Mouse (Mus musculus) stomach, postnatal 0 days (tissue): ENCODE results near the gene Ubiad1. TPM values are rescaled to one million over a fixed set of nuclear protein-coding genes. Genes with fewer than 3 reads are reported as not detected.

Experiments used
- ATAC-seq: fragments of 200-750 bp; cut with Nextera tagmentation; 2 replicates; pipeline ENCODE4 v1.8.0; 2017; ENCODE audit not compliant: low FRiP score, low TSS enrichment
- DNase-seq: peaks from one replicate; pipeline ENCODE4 v3.0.0-alpha.2; 2016; ENCODE audit warnings: low spot score
- H3K27ac ChIP-seq: fragments of 300-500 bp; sonication (generic); replicated peaks from 2 replicates; pipeline ENCODE4 v1.5.1; 2014; ENCODE audit warnings: mild to moderate bottlenecking, control low read depth
- H3K27me3 ChIP-seq: fragments of 300-500 bp; sonication (generic); 2 replicates; pipeline ENCODE4 v1.6.1; 2014; ENCODE audit warnings: low read length; ENCODE audit not compliant: control insufficient read depth, insufficient read depth
- H3K36me3 ChIP-seq: fragments of 300-500 bp; sonication (generic); 2 replicates; pipeline ENCODE4 v1.6.1; 2014; ENCODE audit warnings: low read length, mixed read lengths; ENCODE audit not compliant: control insufficient read depth, insufficient read depth
- H3K4me1 ChIP-seq: fragments of 300-500 bp; sonication (generic); replicated peaks from 2 replicates; pipeline ENCODE4 v1.6.1; 2014; ENCODE audit warnings: antibody characterized with exemption; ENCODE audit not compliant: control insufficient read depth, insufficient read depth
- H3K4me2 ChIP-seq: fragments of 300-500 bp; sonication (generic); replicated peaks from 2 replicates; pipeline ENCODE4 v1.6.1; 2014; ENCODE audit warnings: low read depth, mild to moderate bottlenecking, control low read depth, moderate library complexity
- H3K4me3 ChIP-seq: fragments of 300-500 bp; sonication (generic); 2 replicates; pipeline ENCODE4 v1.5.1; 2014; ENCODE audit warnings: low read depth, low read length, control low read depth
- H3K9ac ChIP-seq: fragments of 300-500 bp; sonication (generic); 2 replicates; pipeline ENCODE4 v1.6.1; 2014; ENCODE audit warnings: mild to moderate bottlenecking, low read length, control low read depth, mixed read lengths
- H3K9me3 ChIP-seq: fragments of 300-500 bp; sonication (generic); 2 replicates; pipeline ENCODE4 v1.6.1; 2016; ENCODE audit warnings: low read length; ENCODE audit not compliant: control insufficient read depth
- CTCF ChIP-seq: IDR thresholded peaks from 2 replicates; pipeline ENCODE4 v1.5.1; 2016; ENCODE audit warnings: antibody characterized with exemption, low read depth, mild to moderate bottlenecking, moderate library complexity
- EP300 ChIP-seq: optimal IDR thresholded peaks from 2 replicates; pipeline ENCODE3; 2016; ENCODE audit warnings: antibody characterized with exemption
- WGBS: fragments of 180-500 bp; shearing (Covaris S2); extraction: QIAGEN DNeasy Blood & Tissue Kit; methylation state at CpG from one replicate; pipeline ENCODE4 v1.1.7; 2014; 5-methylcytosine and 5-hydroxymethylcytosine counted together
- polyA plus RNA-seq: library from polyadenylated mRNA; unstranded; fragments of >200 nt; fragmentation: Nextera tagmentation; extraction: Ambion mirVana; gene quantifications from 2 replicates; pipeline ENCODE4 v1.2.1, GENCODE M21; 2015

Ubiad1 gene
- polyA plus RNA-seq, 1 experiment from 2014 or later, result 9.5 TPM

GRCm38 (mm10) chr4:148426950-148427850 is 17.4 kb downstream of the Ubiad1 start:
- Histone ChIP-seq H3K27ac (no peak overlapping the region), H3K9me3 (no peaks in the 10 kb centered on the region), H3K4me3 (no peak overlapping the region), H3K4me1 (no peaks in the 10 kb centered on the region), H3K27me3 (no peaks in the 10 kb centered on the region), H3K9ac (no peak overlapping the region), H3K4me2 (no peak overlapping the region), H3K36me3 (0 out of 2 replicates have a peak, but pooled peaks cover 2% of the 10 kb centered on the region)
- DNase-seq, result no peak
- no peak for ATAC-seq
- WGBS, result 75% methylated on average over 10 of the region's 10 CpGs
- TF ChIP-seq CTCF, result no peak
- TF ChIP-seq EP300, result no peak

GRCm38 (mm10) chr4:148417559-148417958 is 27.0 kb downstream of the Ubiad1 start:
- Histone ChIP-seq H3K4me3 (no peak overlapping the region), H3K9ac (no peak overlapping the region), H3K36me3 (no peaks in the 10 kb centered on the region), H3K4me2 (no peak overlapping the region), H3K4me1 (no peaks in the 10 kb centered on the region), H3K27me3 (no peaks in the 10 kb centered on the region; the same call in 1 of the 2 replicates), H3K9me3 (no peaks in the 10 kb centered on the region), H3K27ac (no peak overlapping the region)
- DNase-seq, result no peak
- TF ChIP-seq EP300 (no peak), CTCF (no peak)
- no peak for ATAC-seq
- WGBS, result 65% methylated on average over 6 of the region's 6 CpGs

- DNase-seq (no peak), ATAC-seq (no peak)
- Histone ChIP-seq H3K36me3 (no peaks in the 10 kb centered on the region), H3K27me3 (no peaks in the 10 kb centered on the region; the same call in 1 of the 2 replicates), H3K9me3 (no peaks in the 10 kb centered on the region), H3K4me3 (no peak overlapping the region), H3K4me1 (no peaks in the 10 kb centered on the region), H3K4me2 (no peak overlapping the region), H3K27ac (no peak overlapping the region), H3K9ac (no peak overlapping the region)
- WGBS, result 38% methylated on average over 11 of the region's 11 CpGs
- TF ChIP-seq EP300 (no peak), CTCF (no peak)
Measured at GRCm38 (mm10) chr4:148417074-148417526, 27.5 kb downstream of the Ubiad1 start.

GRCm38 (mm10) chr4:148415575-148415974 is 29.0 kb downstream of the Ubiad1 start:
- ATAC-seq (no peak), DNase-seq (no peak)
- Histone ChIP-seq H3K9ac (no peak overlapping the region), H3K27ac (no peak overlapping the region), H3K4me2 (no peak overlapping the region), H3K36me3 (no peaks in the 10 kb centered on the region), H3K4me1 (no peaks in the 10 kb centered on the region), H3K9me3 (no peaks in the 10 kb centered on the region), H3K27me3 (no peaks in the 10 kb centered on the region; the same call in 1 of the 2 replicates), H3K4me3 (no peak overlapping the region)
- WGBS, result 8% methylated on average over 16 of the region's 16 CpGs
- no peak for TF ChIP-seq CTCF
- no peak for TF ChIP-seq EP300

- WGBS, result 64% methylated on average over 10 of the region's 10 CpGs
- DNase-seq, result no peak
- H3K4me3 ChIP-seq, result no peak overlapping the region
- no peaks in the 10 kb centered on the region for H3K4me1 ChIP-seq
- H3K4me2 ChIP-seq, result no peak overlapping the region
- TF ChIP-seq CTCF (no peak), EP300 (no peak)
- no peak for ATAC-seq
- H3K27ac ChIP-seq, result no peak overlapping the region
- no peaks in the 10 kb centered on the region for H3K27me3 ChIP-seq
- no peaks in the 10 kb centered on the region for H3K9me3 ChIP-seq
- no peaks in the 10 kb centered on the region for H3K36me3 ChIP-seq
- H3K9ac ChIP-seq, result no peak overlapping the region
Measured at GRCm38 (mm10) chr4:148408256-148408975, 36.2 kb downstream of the Ubiad1 start.
